Mouse (Mus musculus): ENCODE measurements at regions not wholly inside any gene's neighbourhood (a gene's known extent, or its start where the extent isn't known, plus 50 kb on each side); places are given as distances from the start of the nearest gene placed in this dataset.
"Not testable (repeated sequence)": the region's sequence is repeated elsewhere in the genome, so short reads cannot be mapped to it uniquely, and the experiment has no call there.

GRCm38 (mm10) chr6:60657117-60657911 is 172.3 kb downstream of the Snca start:
- no peak for DNase-seq

GRCm38 (mm10) chr6:60646983-60647617 is 182.6 kb downstream of the Snca start:
- DNase-seq: not testable (repeated sequence)

GRCm38 (mm10) chr6:60642251-60642650 is 187.4 kb downstream of the Snca start:
- no peak for DNase-seq

GRCm38 (mm10) chr6:60616313-60616712 is 213.3 kb downstream of the Snca start:
- DNase-seq: no peak

GRCm38 (mm10) chr6:60600201-60600600 is 229.5 kb downstream of the Snca start:
- no peak for DNase-seq

- no peak for DNase-seq
Measured at GRCm38 (mm10) chr6:60564261-60564660, 265.4 kb downstream of the Snca start.

- DNase-seq: peak; percentile 23
Measured at GRCm38 (mm10) chr6:60555590-60556235, 273.9 kb downstream of the Snca start.
